Mouse (Mus musculus): ENCODE results near the gene Ak4.

- TF ChIP-seq CTCF (IDR thresholded peaks at IDR 0.05; ENCODE audit: low read depth) (no peak), EP300 (IDR thresholded peaks at IDR 0.05; ENCODE audit: low read depth) (no peak)
These were observed 46.8 kb upstream of the Ak4 start for GRCm38 (mm10) chr4:101372283-101372682.

Data from liver, embryonic 14.5 days (tissue).